Mouse (Mus musculus): ENCODE data around the gene Trpc5os.

The Trpc5os gene

GRCm38 (mm10) chrX:144456281-144456680 is at the start of gene Trpc5os:
TSS of gene Trpc5os (plus strand) at chrX:144456581.
- DNase-seq: no peak

GRCm38 (mm10) chrX:144408036-144408435 is 48.3 kb upstream of the Trpc5os start:
- no peak for DNase-seq

DNA sequence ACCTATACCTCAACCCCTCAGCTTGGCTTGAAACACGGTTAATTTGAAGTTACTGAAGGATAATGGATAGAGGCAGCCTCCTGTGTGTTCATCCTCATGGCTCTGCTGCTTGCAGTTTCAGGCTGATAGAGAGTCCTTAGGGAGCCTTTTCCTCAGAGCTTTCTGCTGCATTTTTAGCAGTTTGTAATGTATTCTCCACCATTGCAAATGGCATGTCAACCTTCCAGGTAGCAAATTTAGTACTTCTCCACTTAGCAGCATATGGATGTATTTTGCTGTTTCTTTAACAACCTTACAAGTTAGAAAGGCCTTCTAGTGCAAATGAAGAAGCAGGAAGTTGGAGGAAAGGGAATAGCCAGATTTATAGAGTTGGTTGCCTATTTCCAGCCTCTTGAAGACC is 36.1 kb upstream of the Trpc5os start:
- DNase-seq: no peak

DNA sequence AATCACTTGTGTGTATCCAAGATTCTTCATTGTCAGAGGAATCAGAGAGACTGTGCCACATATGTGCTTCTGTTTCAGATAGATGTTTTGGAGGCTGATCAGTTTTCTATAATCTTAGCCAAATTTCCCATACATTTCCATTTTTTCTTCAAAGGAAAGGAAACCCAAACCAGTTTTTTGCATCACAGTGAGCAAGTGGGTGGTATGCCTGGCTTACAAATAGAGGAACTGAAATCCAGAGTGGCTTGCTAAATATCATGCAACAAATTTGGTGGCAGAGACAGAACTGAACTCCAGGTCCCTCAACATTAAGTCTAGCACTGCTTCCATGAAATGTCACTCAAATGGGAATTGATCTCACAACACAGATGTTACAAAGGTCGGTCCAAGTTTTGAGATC is 35.3 kb upstream of the Trpc5os start:
- no peak for DNase-seq

GRCm38 (mm10) chrX:144423848-144424247 is 32.5 kb upstream of the Trpc5os start:
- DNase-seq: no peak

- no peak for DNase-seq
Measured at GRCm38 (mm10) chrX:144464416-144464815, 8.0 kb downstream of the Trpc5os start.

- DNase-seq: no peak
Measured at GRCm38 (mm10) chrX:144491394-144491793, 35.0 kb downstream of the Trpc5os start.

- no peak for DNase-seq
Measured at GRCm38 (mm10) chrX:144523239-144523638, 66.9 kb downstream of the Trpc5os start.

DNA sequence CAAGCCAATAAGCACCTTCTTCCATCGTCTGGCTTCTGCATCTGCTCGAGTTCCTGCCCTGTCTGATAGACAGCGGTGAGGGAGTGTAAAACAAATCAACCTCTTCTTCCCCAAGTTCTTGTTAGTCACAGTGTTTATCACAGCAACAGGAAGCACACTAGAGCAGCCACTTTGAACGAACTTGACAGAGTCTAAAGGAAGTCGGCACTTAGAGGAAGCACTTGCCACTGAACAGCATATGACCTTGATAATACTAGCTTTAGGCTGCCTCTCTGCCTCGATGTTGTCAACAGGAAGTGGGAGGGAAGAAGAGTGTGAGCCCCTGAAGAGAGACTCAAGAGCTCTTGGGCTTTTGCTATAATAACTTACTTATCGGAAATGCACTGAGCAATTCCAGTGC is 69.7 kb downstream of the Trpc5os start:
- DNase-seq: no peak
